Mouse (Mus musculus) neural tube, embryonic 13.5 days (tissue): ENCODE results near the gene Kif26b. TPM values are rescaled to one million over a fixed set of nuclear protein-coding genes. Genes with fewer than 3 reads are reported as not detected.

Experiments used
- ATAC-seq: fragments of 200-750 bp; cut with Nextera tagmentation; 2 replicates; pipeline ENCODE4 v1.8.0; 2017; ENCODE audit warnings: low read depth, mild to moderate bottlenecking, moderate TSS enrichment, moderate library complexity
- H3K27ac ChIP-seq: fragments of 300-500 bp; sonication (generic); replicated peaks from 2 replicates; pipeline ENCODE4 v1.5.1; 2015; ENCODE audit warnings: moderate library complexity, mild to moderate bottlenecking, inconsistent platforms
- H3K27me3 ChIP-seq: fragments of 300-500 bp; sonication (generic); 2 replicates; pipeline ENCODE4 v1.6.1; 2015; ENCODE audit warnings: mild to moderate bottlenecking, inconsistent platforms
- H3K36me3 ChIP-seq: fragments of 300-500 bp; sonication (generic); 2 replicates; pipeline ENCODE4 v1.6.1; 2015; ENCODE audit warnings: mild to moderate bottlenecking, inconsistent platforms
- H3K4me1 ChIP-seq: fragments of 300-500 bp; sonication (generic); replicated peaks from 2 replicates; pipeline ENCODE4 v1.6.1; 2015; ENCODE audit warnings: inconsistent platforms
- H3K4me2 ChIP-seq: fragments of 300-500 bp; sonication (generic); 2 replicates; pipeline ENCODE4 v1.6.1; 2015; ENCODE audit warnings: inconsistent platforms, mild to moderate bottlenecking, moderate library complexity
- H3K4me3 ChIP-seq: fragments of 300-500 bp; sonication (generic); 2 replicates; pipeline ENCODE4 v1.5.1; 2015; ENCODE audit warnings: mild to moderate bottlenecking, inconsistent platforms
- H3K9ac ChIP-seq: fragments of 300-500 bp; sonication (generic); 2 replicates; pipeline ENCODE4 v1.6.1; 2015; ENCODE audit warnings: moderate library complexity, mild to moderate bottlenecking, inconsistent platforms
- H3K9me3 ChIP-seq: fragments of 300-500 bp; sonication (generic); 2 replicates; pipeline ENCODE4 v1.6.1; 2016; ENCODE audit warnings: inconsistent platforms
- WGBS: fragments of 180-500 bp; shearing (Covaris S2); methylation state at CpG from one replicate; pipeline ENCODE4 v1.1.7; 2015; 5-methylcytosine and 5-hydroxymethylcytosine counted together
- polyA plus RNA-seq: library from polyadenylated mRNA; unstranded; fragments of >200 nt; fragmentation: Nextera tagmentation; extraction: Ambion mirVana; gene quantifications from 2 replicates; pipeline ENCODE4 v1.2.1, GENCODE M21; 2015

Kif26b gene
- 10.4 and 10.5 TPM in 2 replicates for polyA plus RNA-seq

DNA sequence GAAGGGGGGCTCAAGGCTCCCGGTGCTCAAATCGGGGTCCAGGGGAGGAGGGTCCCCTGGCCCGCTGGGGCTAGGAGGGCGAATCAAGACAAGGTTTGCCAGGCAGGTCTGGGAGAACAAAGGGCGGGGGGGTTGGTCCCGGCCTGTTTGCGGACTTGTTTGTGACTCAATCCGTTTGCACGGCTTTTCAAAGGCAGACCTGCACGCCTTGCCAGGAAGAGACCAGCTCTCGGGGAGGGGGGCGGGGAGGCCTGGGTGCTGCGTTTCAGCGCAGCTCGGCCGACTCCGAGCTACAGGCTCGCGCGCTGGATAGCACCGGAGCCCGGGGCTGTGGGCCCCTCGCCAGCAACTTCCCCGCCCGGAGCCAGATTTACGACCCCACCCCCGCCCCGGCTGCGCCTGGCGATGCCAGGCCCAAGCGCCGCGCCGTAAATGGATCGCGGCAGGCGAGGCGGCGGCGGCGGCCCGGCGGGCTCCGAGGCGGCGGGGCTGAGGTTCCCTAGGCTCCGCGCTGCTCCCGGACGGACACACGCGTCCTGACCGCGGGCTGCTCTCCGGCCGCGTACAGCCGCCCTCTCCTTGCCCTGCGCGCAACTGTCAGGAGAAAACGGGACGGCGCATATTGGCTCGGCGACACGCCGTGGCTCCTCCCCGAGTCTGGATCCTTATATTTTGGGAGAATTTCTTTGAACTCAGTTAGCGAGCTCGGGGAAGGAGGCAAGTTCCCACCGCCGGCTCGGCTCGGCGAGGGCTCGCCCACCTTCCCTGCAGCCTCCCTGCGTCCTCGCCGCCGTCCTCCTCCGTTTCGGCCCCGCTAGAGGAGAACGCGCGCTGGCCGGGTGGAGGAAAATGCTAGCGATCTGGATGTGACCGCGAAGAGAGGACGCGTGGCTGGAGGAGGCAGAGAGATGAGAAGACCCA lies at the start of gene Kif26b:
Kif26b (plus strand) TSS at position 695 of the 921 bp plus-strand sequence.
- H3K4me1 ChIP-seq = peaks cover 53% of the 10 kb centered on the region
- H3K9me3 ChIP-seq = no peaks in the 10 kb centered on the region
- peak; percentile 76 for ATAC-seq
- H3K4me2 ChIP-seq = peak within 1 kb of the TSS; percentile 98
- peak within 1 kb of the TSS; percentile 92 for H3K9ac ChIP-seq
- H3K27me3 ChIP-seq = peaks cover 9% of the 10 kb centered on the region
- peak within 1 kb of the TSS; percentile 92 for H3K27ac ChIP-seq
- peak within 1 kb of the TSS; percentile 72 for H3K4me3 ChIP-seq
- WGBS = under 1% methylated on average over 92 of the region's 92 CpGs
- H3K36me3 ChIP-seq = no peaks in the 10 kb centered on the region

GRCm38 (mm10) chr1:178483854-178484253 lies 45.1 kb upstream of the Kif26b start:
- H3K27me3 ChIP-seq = no peaks in the 10 kb centered on the region
- H3K36me3 ChIP-seq = no peaks in the 10 kb centered on the region
- H3K4me2 ChIP-seq = no peak overlapping the region
- H3K9ac ChIP-seq = no peak overlapping the region
- H3K4me3 ChIP-seq = no peak overlapping the region
- no peak overlapping the region for H3K27ac ChIP-seq
- no peaks in the 10 kb centered on the region for H3K9me3 ChIP-seq
- H3K4me1 ChIP-seq = no peaks in the 10 kb centered on the region; the same call in 1 of the 2 replicates
- ATAC-seq = no peak

GRCm38 (mm10) chr1:178485138-178485867 lies 43.6 kb upstream of the Kif26b start:
- Histone ChIP-seq H3K36me3 (no peaks in the 10 kb centered on the region), H3K27me3 (no peaks in the 10 kb centered on the region), H3K9me3 (no peaks in the 10 kb centered on the region), H3K27ac (no peak overlapping the region), H3K4me3 (no peak overlapping the region), H3K4me1 (no peaks in the 10 kb centered on the region; the same call in 1 of the 2 replicates), H3K4me2 (no peak overlapping the region), H3K9ac (no peak overlapping the region)
- 84% methylated on average over 5 of the region's 5 CpGs for WGBS
- ATAC-seq = no peak

DNA sequence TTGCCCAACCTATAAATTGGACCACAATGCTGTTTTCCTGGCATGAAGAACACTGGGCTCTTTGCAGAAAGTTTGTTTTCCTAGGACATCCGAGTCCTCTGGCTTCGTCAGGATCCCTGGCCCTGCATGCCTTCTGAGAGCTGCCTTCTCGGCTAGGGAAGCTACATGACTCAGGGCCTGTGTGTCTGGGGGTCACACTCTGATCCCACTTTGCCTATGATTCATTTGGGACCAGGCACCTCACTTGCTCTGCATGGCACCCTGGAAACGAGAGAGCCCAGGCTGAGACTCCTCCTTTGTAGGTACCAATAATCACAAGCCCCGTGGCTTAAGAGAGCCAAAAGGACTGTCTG lies 43.1 kb upstream of the Kif26b start:
- Histone ChIP-seq H3K9ac (no peak overlapping the region), H3K36me3 (no peaks in the 10 kb centered on the region), H3K9me3 (no peaks in the 10 kb centered on the region), H3K4me1 (no peaks in the 10 kb centered on the region; the same call in 1 of the 2 replicates), H3K4me3 (no peak overlapping the region), H3K27ac (no peak overlapping the region), H3K4me2 (no peak overlapping the region), H3K27me3 (no peaks in the 10 kb centered on the region)
- no peak for ATAC-seq
- WGBS = 80% methylated on average over 5 of the region's 5 CpGs

- 77% methylated on average over 5 of the region's 5 CpGs for WGBS
- Histone ChIP-seq H3K4me1 (no peaks in the 10 kb centered on the region; the same call in 1 of the 2 replicates), H3K27ac (no peak overlapping the region)
Measured at GRCm38 (mm10) chr1:178486828-178487227, 42.1 kb upstream of the Kif26b start.

GRCm38 (mm10) chr1:178489127-178489526 lies 39.8 kb upstream of the Kif26b start:
- no peak overlapping the region for H3K4me2 ChIP-seq
- no peak overlapping the region for H3K9ac ChIP-seq
- no peaks in the 10 kb centered on the region for H3K27me3 ChIP-seq
- no peaks in the 10 kb centered on the region for H3K9me3 ChIP-seq
- no peak overlapping the region for H3K27ac ChIP-seq
- no peak for ATAC-seq
- no peaks in the 10 kb centered on the region; the same call in 1 of the 2 replicates for H3K4me1 ChIP-seq
- no peak overlapping the region for H3K4me3 ChIP-seq
- H3K36me3 ChIP-seq = no peaks in the 10 kb centered on the region
- 35% methylated on average over 3 of the region's 3 CpGs for WGBS

More at GRCm38 (mm10) chr1:178486828-178487227, 42.1 kb upstream of the Kif26b start:
- no peaks in the 10 kb centered on the region for H3K27me3 ChIP-seq
- no peak overlapping the region for H3K9ac ChIP-seq
- ATAC-seq = no peak
- H3K9me3 ChIP-seq = no peaks in the 10 kb centered on the region
- H3K4me2 ChIP-seq = no peak overlapping the region
- no peak overlapping the region for H3K4me3 ChIP-seq
- H3K36me3 ChIP-seq = no peaks in the 10 kb centered on the region

GRCm38 (mm10) chr1:178491733-178492132 lies 37.2 kb upstream of the Kif26b start:
- H3K36me3 ChIP-seq = no peaks in the 10 kb centered on the region
- H3K27ac ChIP-seq = no peak overlapping the region
- H3K9me3 ChIP-seq = no peaks in the 10 kb centered on the region
- 86% methylated on average over 5 of the region's 5 CpGs for WGBS
- H3K27me3 ChIP-seq = no peaks in the 10 kb centered on the region
- H3K4me3 ChIP-seq = no peak overlapping the region
- no peak for ATAC-seq
- H3K4me2 ChIP-seq = no peak overlapping the region
- H3K4me1 ChIP-seq = no peaks in the 10 kb centered on the region
- no peak overlapping the region for H3K9ac ChIP-seq

DNA sequence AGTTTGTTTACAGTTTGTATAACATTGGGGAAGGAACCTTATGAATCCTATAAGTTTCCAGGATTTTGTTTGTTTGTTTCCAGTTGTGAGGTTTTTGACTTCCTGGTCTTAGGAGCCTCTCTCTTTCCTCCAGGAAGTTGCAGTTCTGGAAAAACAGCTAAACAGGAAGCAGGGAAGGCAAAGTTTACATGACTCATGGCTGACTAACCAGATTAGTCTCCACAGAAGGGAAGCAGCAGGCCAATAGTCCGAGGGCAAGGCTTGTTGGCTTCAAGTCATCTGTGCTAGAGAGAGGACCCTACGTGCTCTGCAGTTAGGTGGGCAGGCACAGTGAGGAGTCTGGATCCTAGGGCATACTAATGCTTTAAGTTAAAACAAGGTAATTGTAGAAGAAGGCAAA lies 36.4 kb upstream of the Kif26b start:
- no peak overlapping the region for H3K4me3 ChIP-seq
- H3K27ac ChIP-seq = no peak overlapping the region
- ATAC-seq = no peak
- H3K4me2 ChIP-seq = no peak overlapping the region
- no peaks in the 10 kb centered on the region for H3K9me3 ChIP-seq
- 79% methylated on average over 2 of the region's 2 CpGs for WGBS
- H3K36me3 ChIP-seq = no peaks in the 10 kb centered on the region
- H3K9ac ChIP-seq = no peak overlapping the region
- no peaks in the 10 kb centered on the region for H3K27me3 ChIP-seq
- H3K4me1 ChIP-seq = no peaks in the 10 kb centered on the region

DNA sequence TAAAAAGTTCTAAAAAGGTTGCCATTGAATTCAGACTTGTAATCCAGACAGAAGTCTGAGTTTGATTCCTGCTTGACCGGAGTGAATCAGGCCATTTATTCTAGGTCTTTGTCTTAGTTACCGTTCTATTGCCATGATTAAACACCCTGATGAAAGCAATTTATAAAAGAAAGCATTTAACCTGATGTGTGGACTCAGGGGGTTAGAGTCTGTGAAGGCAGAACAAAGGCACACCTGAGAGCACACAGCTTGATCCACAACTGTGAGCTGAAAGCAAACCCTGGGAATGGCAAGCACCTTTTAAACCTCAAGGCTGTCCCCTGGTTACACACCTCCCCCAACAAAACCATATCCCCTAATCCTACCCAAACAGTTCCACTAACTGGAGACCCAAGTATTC lies 32.7 kb upstream of the Kif26b start:
- no peaks in the 10 kb centered on the region for H3K4me1 ChIP-seq
- no peak overlapping the region for H3K4me2 ChIP-seq
- no peak overlapping the region for H3K27ac ChIP-seq
- no peak for ATAC-seq
- no peak overlapping the region for H3K9ac ChIP-seq
- no peaks in the 10 kb centered on the region for H3K9me3 ChIP-seq
- 33% methylated on average over 2 of the region's 2 CpGs for WGBS
- no peaks in the 10 kb centered on the region for H3K36me3 ChIP-seq
- H3K4me3 ChIP-seq = no peak overlapping the region
- no peaks in the 10 kb centered on the region for H3K27me3 ChIP-seq

DNA sequence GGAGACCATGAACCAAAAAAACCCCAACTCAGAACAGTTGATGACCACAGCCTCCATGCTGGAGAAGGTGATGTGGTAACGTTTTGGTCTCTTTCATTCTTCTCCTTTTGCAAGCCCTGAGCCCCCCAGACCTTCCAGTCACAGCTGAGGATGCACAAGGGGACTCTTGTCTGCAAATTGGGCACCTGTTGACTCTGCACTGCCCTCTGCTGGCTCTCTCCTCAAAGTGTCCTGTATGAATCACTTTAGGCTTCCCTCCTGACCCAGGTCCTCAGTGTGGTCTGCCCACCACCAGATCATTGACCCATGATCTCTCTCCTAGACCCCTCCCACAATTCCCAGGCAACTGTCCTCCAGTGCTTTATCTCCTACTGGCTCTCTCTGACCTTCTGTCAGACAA lies 32.1 kb upstream of the Kif26b start:
- no peak overlapping the region for H3K27ac ChIP-seq
- H3K4me1 ChIP-seq = no peaks in the 10 kb centered on the region
- ATAC-seq = no peak
- no peaks in the 10 kb centered on the region for H3K36me3 ChIP-seq
- no peak overlapping the region for H3K4me3 ChIP-seq
- no peak overlapping the region for H3K4me2 ChIP-seq
- WGBS = 65% methylated on average over 1 of the region's 1 CpGs
- H3K9ac ChIP-seq = no peak overlapping the region
- H3K9me3 ChIP-seq = no peaks in the 10 kb centered on the region
- no peaks in the 10 kb centered on the region for H3K27me3 ChIP-seq

- Histone ChIP-seq H3K27me3 (no peaks in the 10 kb centered on the region), H3K4me1 (peaks cover 5% of the 10 kb centered on the region; the same call in 1 of the 2 replicates), H3K4me2 (no peak overlapping the region), H3K9me3 (no peaks in the 10 kb centered on the region), H3K4me3 (no peak overlapping the region), H3K36me3 (no peaks in the 10 kb centered on the region), H3K27ac (no peak overlapping the region), H3K9ac (no peak overlapping the region)
- WGBS = 89% methylated on average over 8 of the region's 8 CpGs
- no peak for ATAC-seq
Measured at GRCm38 (mm10) chr1:178506938-178507337, 22.0 kb upstream of the Kif26b start.

DNA sequence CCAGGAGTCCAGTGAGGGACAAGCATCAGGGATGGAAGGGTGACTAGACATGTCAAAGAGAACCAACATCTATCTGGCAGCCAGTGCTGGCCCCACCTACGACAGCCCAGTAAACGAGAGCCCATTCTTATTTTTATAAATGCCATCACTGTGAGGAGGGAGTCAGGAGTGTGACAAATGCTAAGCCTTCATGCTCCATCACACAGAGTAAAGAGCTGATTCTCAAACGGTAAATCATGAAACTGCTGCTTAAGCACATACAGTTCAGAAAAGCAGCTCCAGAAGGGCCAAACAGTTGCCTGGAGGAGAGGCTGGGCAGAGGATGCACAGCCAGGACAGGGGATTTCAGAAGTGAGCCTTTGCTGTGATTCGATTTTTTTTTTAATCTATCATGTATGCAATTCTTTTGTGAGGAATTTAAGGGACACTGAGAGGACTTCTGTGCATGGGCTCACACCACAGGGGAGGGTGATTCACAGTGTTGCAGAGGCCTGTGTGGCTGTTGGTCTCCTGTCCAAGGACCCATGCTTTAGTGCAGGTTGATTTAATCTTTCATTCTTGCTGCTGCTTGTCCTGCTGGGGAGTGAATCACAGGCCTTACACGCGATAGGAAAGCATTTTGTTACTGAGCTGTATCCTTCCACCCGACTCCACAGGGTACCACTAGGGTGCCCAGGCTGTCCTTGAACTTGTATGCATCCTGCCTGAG lies 16.4 kb upstream of the Kif26b start:
- WGBS = 36% methylated on average over 7 of the region's 7 CpGs
- no peaks in the 10 kb centered on the region for H3K36me3 ChIP-seq
- peak; percentile 71; the same call in 1 of the 2 replicates for ATAC-seq
- peaks cover 16% of the 10 kb centered on the region for H3K4me1 ChIP-seq
- no peak overlapping the region for H3K9ac ChIP-seq
- H3K4me3 ChIP-seq = no peak overlapping the region
- H3K27ac ChIP-seq = peak overlapping the region; percentile 34
- no peaks in the 10 kb centered on the region for H3K27me3 ChIP-seq
- H3K4me2 ChIP-seq = no peak overlapping the region
- H3K9me3 ChIP-seq = no peaks in the 10 kb centered on the region
